Mouse (Mus musculus): ENCODE results near the gene Zc3h15. TPM values are rescaled to one million over a fixed set of nuclear protein-coding genes. Genes with fewer than 3 reads are reported as not detected.
"Not testable (repeated sequence)": the region's sequence is repeated elsewhere in the genome, so short reads cannot be mapped to it uniquely, and the experiment has no call there.

Zc3h15 gene
- polyA plus RNA-seq, 1 experiment from 2014 or later: 178 TPM

- Histone ChIP-seq H3K4me3 (ENCODE audit: low read depth, low read length) (no peak overlapping the region), H3K9ac (ENCODE audit: low read length) (no peak overlapping the region), H3K9me3 (ENCODE audit: control insufficient read depth, low read length) (no peaks in the 10 kb centered on the region), H3K36me3 (ENCODE audit: control insufficient read depth, insufficient read depth, low read length) (no peaks in the 10 kb centered on the region), H3K4me1 (ENCODE audit: control insufficient read depth, insufficient read depth, low read length) (no peaks in the 10 kb centered on the region), H3K27me3 (ENCODE audit: control insufficient read depth, insufficient read depth, low read length) (no peaks in the 10 kb centered on the region), H3K27ac (ENCODE audit: low read depth, low read length) (no peak overlapping the region), H3K4me2 (no peak overlapping the region)
- WGBS: 74% methylated on average over 1 of the region's 1 CpGs
- no peak for ATAC-seq (ENCODE audit: low FRiP score)
- no peak for DNase-seq (ENCODE audit: low spot score, missing footprints)
Measured at GRCm38 (mm10) chr2:83698484-83698883, 54.2 kb downstream of the Zc3h15 start.

DNA sequence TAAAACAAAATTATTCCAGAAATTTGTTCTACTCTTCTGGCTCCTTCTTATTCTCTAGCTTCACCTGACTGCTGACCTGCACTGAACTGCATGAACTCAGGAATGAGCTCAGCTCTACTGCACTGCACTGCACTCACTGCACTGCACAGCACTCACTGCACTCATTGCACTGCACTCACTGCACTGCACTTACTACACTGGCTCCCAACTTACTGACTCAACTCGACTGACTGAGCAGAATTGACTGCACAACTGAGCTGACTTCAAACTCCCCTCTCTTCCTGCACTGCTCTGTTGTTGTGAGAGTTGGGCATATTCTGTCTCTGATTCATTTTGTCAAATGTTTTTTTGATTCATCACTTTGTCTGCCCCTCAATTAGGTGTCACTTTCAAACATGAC lies 55.1 kb downstream of the Zc3h15 start:
- Histone ChIP-seq H3K27me3 (ENCODE audit: control insufficient read depth, insufficient read depth, low read length) (no peaks in the 10 kb centered on the region), H3K27ac (ENCODE audit: low read depth, low read length) (no peak overlapping the region), H3K4me2 (no peak overlapping the region), H3K9ac (ENCODE audit: low read length) (no peak overlapping the region), H3K9me3 (ENCODE audit: control insufficient read depth, low read length) (no peaks in the 10 kb centered on the region), H3K4me3 (ENCODE audit: low read depth, low read length) (no peak overlapping the region), H3K36me3 (ENCODE audit: control insufficient read depth, insufficient read depth, low read length) (no peaks in the 10 kb centered on the region), H3K4me1 (ENCODE audit: control insufficient read depth, insufficient read depth, low read length) (no peaks in the 10 kb centered on the region)
- DNase-seq (ENCODE audit: low spot score, missing footprints) (no peak), ATAC-seq (ENCODE audit: low FRiP score) (0 out of 2 replicates have a peak, but pooled peaks have one; percentile 40)
- 67% methylated on average over 1 of the region's 1 CpGs for WGBS

GRCm38 (mm10) chr2:83700667-83701066 lies 56.4 kb downstream of the Zc3h15 start:
- ATAC-seq (ENCODE audit: low FRiP score): no peak
- no peak for DNase-seq (ENCODE audit: low spot score, missing footprints)
- Histone ChIP-seq H3K9ac (ENCODE audit: low read length) (no peak overlapping the region), H3K36me3 (ENCODE audit: control insufficient read depth, insufficient read depth, low read length) (no peaks in the 10 kb centered on the region), H3K4me2 (no peak overlapping the region), H3K4me3 (ENCODE audit: low read depth, low read length) (no peak overlapping the region), H3K4me1 (ENCODE audit: control insufficient read depth, insufficient read depth, low read length) (no peaks in the 10 kb centered on the region), H3K27me3 (ENCODE audit: control insufficient read depth, insufficient read depth, low read length) (no peaks in the 10 kb centered on the region), H3K9me3 (ENCODE audit: control insufficient read depth, low read length) (no peaks in the 10 kb centered on the region), H3K27ac (ENCODE audit: low read depth, low read length) (no peak overlapping the region)
- WGBS: 85% methylated on average over 4 of the region's 4 CpGs

- WGBS: 95% methylated on average over 7 of the region's 7 CpGs
- DNase-seq (ENCODE audit: low spot score, missing footprints): no peak
- H3K4me3 ChIP-seq (ENCODE audit: low read depth, low read length): no peak overlapping the region
- no peaks in the 10 kb centered on the region for H3K36me3 ChIP-seq (ENCODE audit: control insufficient read depth, insufficient read depth, low read length)
- H3K4me2 ChIP-seq: no peak overlapping the region
- no peak overlapping the region for H3K27ac ChIP-seq (ENCODE audit: low read depth, low read length)
- no peaks in the 10 kb centered on the region for H3K9me3 ChIP-seq (ENCODE audit: control insufficient read depth, low read length)
- H3K27me3 ChIP-seq (ENCODE audit: control insufficient read depth, insufficient read depth, low read length): no peaks in the 10 kb centered on the region
- no peaks in the 10 kb centered on the region for H3K4me1 ChIP-seq (ENCODE audit: control insufficient read depth, insufficient read depth, low read length)
- H3K9ac ChIP-seq (ENCODE audit: low read length): no peak overlapping the region
- ATAC-seq (ENCODE audit: low FRiP score): no peak
Measured at GRCm38 (mm10) chr2:83702411-83702810, 58.2 kb downstream of the Zc3h15 start.

GRCm38 (mm10) chr2:83705580-83706158 lies 61.4 kb downstream of the Zc3h15 start:
- DNase-seq (ENCODE audit: low spot score, missing footprints): no peak
- no peak overlapping the region for H3K4me3 ChIP-seq (ENCODE audit: low read depth, low read length)
- H3K9me3 ChIP-seq (ENCODE audit: control insufficient read depth, low read length): no peaks in the 10 kb centered on the region
- no peaks in the 10 kb centered on the region for H3K36me3 ChIP-seq (ENCODE audit: control insufficient read depth, insufficient read depth, low read length)
- no peaks in the 10 kb centered on the region for H3K27me3 ChIP-seq (ENCODE audit: control insufficient read depth, insufficient read depth, low read length)
- 88% methylated on average over 9 of the region's 9 CpGs for WGBS
- no peak overlapping the region for H3K9ac ChIP-seq (ENCODE audit: low read length)
- H3K4me2 ChIP-seq: no peak overlapping the region
- no peaks in the 10 kb centered on the region for H3K4me1 ChIP-seq (ENCODE audit: control insufficient read depth, insufficient read depth, low read length)
- no peak for ATAC-seq (ENCODE audit: low FRiP score)
- H3K27ac ChIP-seq (ENCODE audit: low read depth, low read length): no peak overlapping the region

DNA sequence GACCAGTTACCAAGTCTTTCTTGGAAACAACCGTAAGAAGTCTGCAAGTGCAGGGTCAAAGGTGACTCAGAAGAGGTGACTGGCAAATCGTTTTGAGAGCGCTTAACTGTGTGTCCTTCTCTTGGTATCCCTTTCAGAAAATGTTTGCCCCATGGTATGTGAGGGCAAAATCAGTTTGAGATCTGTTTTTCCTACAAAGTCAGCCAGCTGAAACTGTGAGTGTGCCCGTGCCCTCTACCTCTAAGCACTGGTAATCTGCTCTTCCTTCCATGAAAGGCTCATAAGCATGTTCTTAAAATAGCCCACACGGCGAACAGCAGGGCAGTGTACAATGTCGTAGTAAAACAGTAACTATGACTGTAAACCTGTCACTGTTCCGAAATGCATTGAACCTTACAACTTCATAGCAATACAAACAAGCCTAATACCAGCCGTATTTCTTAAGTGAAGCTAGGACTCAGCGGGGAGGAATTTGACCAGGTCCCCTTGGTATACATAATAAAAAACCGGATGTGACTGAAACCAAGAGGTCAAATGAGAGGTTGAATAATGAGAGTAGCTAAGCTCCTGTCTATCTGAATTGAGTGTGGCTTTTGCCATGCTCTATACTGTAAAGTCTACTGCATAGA lies 65.8 kb downstream of the Zc3h15 start:
- Histone ChIP-seq H3K27me3 (ENCODE audit: control insufficient read depth, insufficient read depth, low read length) (no peaks in the 10 kb centered on the region), H3K9ac (ENCODE audit: low read length) (no peak overlapping the region), H3K27ac (ENCODE audit: low read depth, low read length) (no peak overlapping the region), H3K9me3 (ENCODE audit: control insufficient read depth, low read length) (no peaks in the 10 kb centered on the region), H3K4me2 (no peak overlapping the region), H3K4me1 (ENCODE audit: control insufficient read depth, insufficient read depth, low read length) (no peaks in the 10 kb centered on the region), H3K36me3 (ENCODE audit: control insufficient read depth, insufficient read depth, low read length) (no peaks in the 10 kb centered on the region), H3K4me3 (ENCODE audit: low read depth, low read length) (no peak overlapping the region)
- ATAC-seq (ENCODE audit: low FRiP score) (no peak), DNase-seq (ENCODE audit: low spot score, missing footprints) (peak; percentile 51)
- WGBS: 84% methylated on average over 11 of the region's 11 CpGs

GRCm38 (mm10) chr2:83713281-83713680 lies 69.0 kb downstream of the Zc3h15 start:
- WGBS: 83% methylated on average over 6 of the region's 7 CpGs
- not testable (repeated sequence) for H3K4me3 ChIP-seq (ENCODE audit: low read depth, low read length); H3K27ac ChIP-seq (ENCODE audit: low read depth, low read length); H3K4me2 ChIP-seq; DNase-seq (ENCODE audit: low spot score, missing footprints); H3K9ac ChIP-seq (ENCODE audit: low read length); H3K27me3 ChIP-seq (ENCODE audit: control insufficient read depth, insufficient read depth, low read length); H3K4me1 ChIP-seq (ENCODE audit: control insufficient read depth, insufficient read depth, low read length); ATAC-seq (ENCODE audit: low FRiP score); H3K9me3 ChIP-seq (ENCODE audit: control insufficient read depth, low read length); H3K36me3 ChIP-seq (ENCODE audit: control insufficient read depth, insufficient read depth, low read length)

DNA sequence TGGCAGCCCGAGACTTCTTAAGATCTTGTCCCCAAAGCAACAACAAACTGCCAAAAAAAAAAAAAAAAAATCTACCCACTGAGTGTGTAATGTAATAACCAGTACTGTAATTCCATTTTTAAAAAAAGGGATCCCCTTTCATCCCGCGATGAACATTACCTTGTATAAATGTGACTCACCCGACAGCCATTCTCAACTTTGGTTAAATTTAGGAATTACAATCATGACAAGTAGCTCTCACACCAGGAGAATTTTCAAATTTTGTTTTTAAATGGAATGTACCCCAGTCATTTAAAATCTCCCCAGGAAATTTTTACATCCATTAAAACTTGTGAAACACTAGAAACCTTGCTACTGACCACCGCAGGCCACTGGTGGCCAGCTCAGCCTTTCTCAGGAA lies 69.7 kb downstream of the Zc3h15 start:
- Histone ChIP-seq H3K36me3 (ENCODE audit: control insufficient read depth, insufficient read depth, low read length) (no peaks in the 10 kb centered on the region), H3K4me2 (no peak overlapping the region), H3K27ac (ENCODE audit: low read depth, low read length) (no peak overlapping the region), H3K9ac (ENCODE audit: low read length) (no peak overlapping the region), H3K9me3 (ENCODE audit: control insufficient read depth, low read length) (no peaks in the 10 kb centered on the region), H3K4me3 (ENCODE audit: low read depth, low read length) (no peak overlapping the region), H3K4me1 (ENCODE audit: control insufficient read depth, insufficient read depth, low read length) (no peaks in the 10 kb centered on the region), H3K27me3 (ENCODE audit: control insufficient read depth, insufficient read depth, low read length) (no peaks in the 10 kb centered on the region)
- DNase-seq (ENCODE audit: low spot score, missing footprints) (no peak), ATAC-seq (ENCODE audit: low FRiP score) (no peak)
- 90% methylated on average over 5 of the region's 5 CpGs for WGBS

Data from midbrain, embryonic 11.5 days (tissue).